Mouse (Mus musculus): ENCODE data around the gene Kdm4b. TPM values are rescaled to one million over a fixed set of nuclear protein-coding genes. Genes with fewer than 3 reads are reported as not detected.
A peak's percentile ranks its signal among the peaks of the same experiment; 100 is the strongest.

Kdm4b gene
- polyA plus RNA-seq, 1 experiment from 2014 or later, result 71.5 TPM

DNA sequence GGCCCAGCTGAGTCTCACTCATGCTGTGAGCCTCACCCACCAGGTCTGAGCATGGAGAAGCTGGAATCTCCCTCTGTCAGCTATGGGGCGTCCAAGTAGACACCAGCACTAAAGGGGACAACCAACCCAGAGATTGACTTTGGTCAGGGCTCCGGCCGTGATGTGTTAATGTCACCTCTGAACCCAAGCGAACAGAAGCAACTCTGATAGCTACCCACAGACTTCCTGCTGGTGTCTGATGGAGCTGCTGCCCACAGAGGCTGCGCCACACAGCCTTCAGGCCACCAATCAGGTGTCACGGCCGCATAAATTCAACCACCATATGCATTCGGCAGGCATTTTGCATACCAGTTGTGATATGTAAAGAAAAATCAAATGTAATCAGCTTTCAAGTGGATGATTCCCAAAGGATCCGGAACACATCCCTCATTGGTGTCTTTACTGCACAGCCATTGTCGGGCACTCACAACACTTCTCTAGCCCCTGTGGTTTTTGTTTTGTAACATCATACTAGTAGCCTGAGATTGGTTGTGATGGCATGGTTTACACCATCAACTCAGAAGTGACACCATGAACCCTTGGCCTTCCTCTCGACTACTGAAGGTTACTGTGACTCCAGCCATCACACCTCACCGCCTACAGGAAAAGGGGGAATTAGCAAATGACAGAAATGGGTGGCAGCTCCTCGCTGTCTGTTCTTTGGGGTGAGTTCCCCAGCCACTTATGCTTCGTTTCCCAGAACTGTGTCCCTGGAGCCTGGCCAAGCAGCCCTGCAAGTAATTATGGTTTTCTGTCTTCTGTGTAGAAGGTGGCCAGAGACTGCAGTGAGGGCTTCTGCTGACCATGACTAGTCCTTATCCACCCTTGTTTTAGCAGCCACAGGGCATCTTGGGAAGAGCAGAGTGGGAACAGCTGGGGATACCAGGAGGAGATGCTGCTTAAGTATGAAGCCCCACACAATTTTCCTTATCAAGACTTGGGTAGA lies 80.3 kb downstream of the Kdm4b start:
- Histone ChIP-seq H3K4me1 (replicated peaks) (peaks cover 40% of the 10 kb centered on the region), H3K36me3 (peaks cover 29% of the 10 kb centered on the region), H3K4me2 (no peak overlapping the region), H3K9me3 (no peaks in the 10 kb centered on the region), H3K4me3 (no peak overlapping the region), H3K27me3 (no peaks in the 10 kb centered on the region), H3K9ac (no peak overlapping the region), H3K27ac (replicated peaks) (peak overlapping the region; percentile 73)
- no peak for ATAC-seq (ENCODE audit: low FRiP score, low read depth)
- WGBS, result 77% methylated on average over 14 of the region's 14 CpGs

GRCm38 (mm10) chr17:56406878-56407277 lies 81.0 kb downstream of the Kdm4b start:
- Histone ChIP-seq H3K36me3 (peaks cover 29% of the 10 kb centered on the region), H3K4me3 (no peak overlapping the region), H3K27ac (replicated peaks) (peak overlapping the region; percentile 73), H3K4me1 (replicated peaks) (peaks cover 40% of the 10 kb centered on the region), H3K9ac (no peak overlapping the region), H3K9me3 (no peaks in the 10 kb centered on the region), H3K27me3 (no peaks in the 10 kb centered on the region), H3K4me2 (no peak overlapping the region)
- no peak for ATAC-seq (ENCODE audit: low FRiP score, low read depth)
- 58% methylated on average over 4 of the region's 4 CpGs for WGBS

DNA sequence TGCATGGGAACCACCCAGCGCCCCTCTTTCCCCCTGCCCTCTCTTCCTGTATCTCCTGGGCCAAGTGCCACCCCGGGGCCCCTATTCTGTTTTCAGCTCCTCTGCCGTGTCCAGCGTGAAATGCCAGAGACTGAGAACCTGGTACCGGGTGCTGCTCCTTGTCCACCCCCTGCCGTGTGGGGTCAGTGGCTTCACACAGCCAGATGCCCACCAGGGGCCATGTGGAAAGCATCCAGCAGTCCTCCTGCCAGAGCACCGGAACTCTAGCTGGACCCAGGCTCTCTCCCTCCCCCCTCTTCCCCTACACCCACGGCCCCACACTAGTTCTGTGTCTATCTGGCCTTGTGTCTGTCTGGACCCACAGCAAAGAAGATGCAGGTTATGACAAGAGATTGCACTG lies 81.5 kb downstream of the Kdm4b start:
- ATAC-seq (ENCODE audit: low FRiP score, low read depth), result no peak
- Histone ChIP-seq H3K9ac (no peak overlapping the region), H3K4me1 (replicated peaks) (peaks cover 40% of the 10 kb centered on the region), H3K27ac (replicated peaks) (peak overlapping the region; percentile 73), H3K27me3 (no peaks in the 10 kb centered on the region), H3K4me3 (no peak overlapping the region), H3K9me3 (no peaks in the 10 kb centered on the region), H3K36me3 (peaks cover 29% of the 10 kb centered on the region), H3K4me2 (no peak overlapping the region)
- WGBS, result 44% methylated on average over 8 of the region's 8 CpGs

- no peak overlapping the region for H3K9ac ChIP-seq
- WGBS, result 31% methylated on average over 13 of the region's 13 CpGs
- H3K36me3 ChIP-seq, result peaks cover 35% of the 10 kb centered on the region
- no peak overlapping the region for H3K4me2 ChIP-seq
- peaks cover 40% of the 10 kb centered on the region for H3K4me1 ChIP-seq (replicated peaks)
- ATAC-seq (ENCODE audit: low FRiP score, low read depth), result no peak
- H3K4me3 ChIP-seq, result no peak overlapping the region
- H3K27ac ChIP-seq (replicated peaks), result peak overlapping the region; percentile 66
- H3K9me3 ChIP-seq, result no peaks in the 10 kb centered on the region
- no peaks in the 10 kb centered on the region for H3K27me3 ChIP-seq
Measured at GRCm38 (mm10) chr17:56408965-56409625, 83.2 kb downstream of the Kdm4b start.

- H3K36me3 ChIP-seq, result peaks cover 42% of the 10 kb centered on the region
- peak overlapping the region; percentile 66 for H3K27ac ChIP-seq (replicated peaks)
- H3K9me3 ChIP-seq, result no peaks in the 10 kb centered on the region
Measured at GRCm38 (mm10) chr17:56409759-56410158, 83.9 kb downstream of the Kdm4b start.

GRCm38 (mm10) chr17:56411437-56411836 lies 85.6 kb downstream of the Kdm4b start:
- H3K4me2 ChIP-seq, result no peak overlapping the region
- H3K27me3 ChIP-seq, result no peaks in the 10 kb centered on the region
- no peak for ATAC-seq (ENCODE audit: low FRiP score, low read depth)
- no peak overlapping the region for H3K27ac ChIP-seq (replicated peaks)
- no peaks in the 10 kb centered on the region for H3K9me3 ChIP-seq
- H3K36me3 ChIP-seq, result peaks cover 58% of the 10 kb centered on the region
- no peak overlapping the region for H3K4me3 ChIP-seq
- no peak overlapping the region for H3K9ac ChIP-seq
- peaks cover 37% of the 10 kb centered on the region for H3K4me1 ChIP-seq (replicated peaks)
- WGBS, result 95% methylated on average over 7 of the region's 7 CpGs

More at GRCm38 (mm10) chr17:56409759-56410158, 83.9 kb downstream of the Kdm4b start:
- Histone ChIP-seq H3K9ac (no peak overlapping the region), H3K27me3 (no peaks in the 10 kb centered on the region), H3K4me3 (no peak overlapping the region), H3K4me2 (no peak overlapping the region), H3K4me1 (replicated peaks) (peaks cover 40% of the 10 kb centered on the region)
- WGBS, result 34% methylated on average over 8 of the region's 8 CpGs
- no peak; the same call in 1 of the 2 replicates for ATAC-seq (ENCODE audit: low FRiP score, low read depth)

DNA sequence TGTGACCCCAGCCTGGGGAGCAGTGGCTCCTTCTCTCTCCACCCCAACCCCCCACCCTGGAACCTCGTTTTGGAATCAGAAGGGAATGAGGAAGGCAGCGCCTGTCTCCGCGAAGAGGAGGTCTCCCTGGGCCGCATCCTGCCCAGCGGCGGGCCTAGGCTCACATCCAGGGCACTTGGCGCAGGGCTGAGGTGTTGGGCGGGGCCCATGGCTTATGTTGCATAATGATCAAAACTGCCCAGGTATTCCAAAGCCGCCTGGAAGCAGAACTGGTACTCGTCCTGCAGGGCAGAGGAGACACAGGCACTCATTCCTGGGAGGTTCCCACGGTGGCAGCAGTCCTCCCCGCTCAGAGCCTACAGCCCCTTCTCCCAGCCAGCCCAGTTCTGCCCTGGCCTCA lies 87.3 kb downstream of the Kdm4b start:
- Histone ChIP-seq H3K27ac (replicated peaks) (no peak overlapping the region), H3K9me3 (no peaks in the 10 kb centered on the region), H3K36me3 (peaks cover 75% of the 10 kb centered on the region), H3K9ac (no peak overlapping the region), H3K27me3 (no peaks in the 10 kb centered on the region), H3K4me2 (no peak overlapping the region), H3K4me3 (no peak overlapping the region), H3K4me1 (replicated peaks) (peaks cover 20% of the 10 kb centered on the region)
- no peak for ATAC-seq (ENCODE audit: low FRiP score, low read depth)
- WGBS, result 82% methylated on average over 13 of the region's 13 CpGs

DNA sequence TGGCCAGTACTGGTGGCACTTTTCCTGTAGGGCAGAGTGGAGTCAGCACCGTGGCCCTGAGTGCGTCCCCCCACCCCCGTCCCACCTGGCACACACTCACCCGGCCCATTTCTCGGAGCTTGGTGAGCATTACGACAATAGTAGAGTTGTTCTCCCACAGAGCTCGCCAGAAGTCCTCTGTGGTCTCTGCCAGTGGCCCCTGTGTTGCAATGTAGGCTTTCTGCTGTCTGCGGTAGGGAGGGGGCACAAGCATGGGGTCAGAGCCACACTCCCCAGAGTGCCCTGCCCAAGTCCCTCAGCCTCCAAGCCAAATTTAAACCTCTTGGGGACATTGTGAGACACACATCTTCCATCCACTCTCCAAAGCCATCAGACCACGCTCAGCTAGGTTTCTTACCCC lies 88.9 kb downstream of the Kdm4b start:
- ATAC-seq (ENCODE audit: low FRiP score, low read depth), result no peak

GRCm38 (mm10) chr17:56418304-56418703 lies 92.4 kb downstream of the Kdm4b start:
- 56% methylated on average over 12 of the region's 12 CpGs for WGBS
- H3K4me1 ChIP-seq (replicated peaks), result no peaks in the 10 kb centered on the region
- H3K27ac ChIP-seq (replicated peaks), result no peak overlapping the region
- no peak overlapping the region for H3K4me2 ChIP-seq
- peaks cover 97% of the 10 kb centered on the region for H3K36me3 ChIP-seq
- H3K9ac ChIP-seq, result no peak overlapping the region
- ATAC-seq (ENCODE audit: low FRiP score, low read depth), result no peak
- H3K4me3 ChIP-seq, result no peak overlapping the region
- no peaks in the 10 kb centered on the region for H3K9me3 ChIP-seq
- no peaks in the 10 kb centered on the region for H3K27me3 ChIP-seq

More for the DNA sequence above, 88.9 kb downstream of the Kdm4b start:
- Histone ChIP-seq H3K9me3 (no peaks in the 10 kb centered on the region), H3K4me1 (replicated peaks) (peaks cover 5% of the 10 kb centered on the region), H3K9ac (no peak overlapping the region), H3K36me3 (peaks cover 92% of the 10 kb centered on the region), H3K27me3 (no peaks in the 10 kb centered on the region), H3K4me2 (no peak overlapping the region), H3K27ac (replicated peaks) (no peak overlapping the region), H3K4me3 (no peak overlapping the region)
- 95% methylated on average over 9 of the region's 9 CpGs for WGBS

DNA sequence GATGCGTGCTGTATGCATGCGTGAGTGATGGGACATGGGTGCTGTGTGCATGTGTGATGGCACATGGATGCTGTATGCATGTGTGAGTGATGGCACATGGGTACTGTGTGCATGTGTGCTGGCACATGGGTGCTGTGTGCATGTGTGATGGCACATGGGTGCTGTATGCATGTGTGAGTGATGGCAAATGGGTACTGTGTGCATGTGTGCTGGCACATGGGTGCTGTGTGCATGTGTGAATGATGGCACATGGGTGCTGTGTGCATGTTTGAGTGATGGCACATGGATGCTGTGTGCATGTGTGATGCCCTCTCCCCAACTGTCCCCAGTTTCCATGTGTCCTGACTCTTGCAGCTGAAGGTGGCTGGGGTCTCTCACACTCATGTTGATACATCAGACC lies 94.2 kb downstream of the Kdm4b start:
- H3K27ac ChIP-seq (replicated peaks), result no peak overlapping the region
- WGBS, result 98% methylated on average over 2 of the region's 2 CpGs
- H3K4me1 ChIP-seq (replicated peaks), result no peaks in the 10 kb centered on the region
- no peak overlapping the region for H3K4me3 ChIP-seq
- ATAC-seq (ENCODE audit: low FRiP score, low read depth), result no peak
- H3K36me3 ChIP-seq, result peaks cover 95% of the 10 kb centered on the region
- no peaks in the 10 kb centered on the region for H3K27me3 ChIP-seq
- H3K9me3 ChIP-seq, result no peaks in the 10 kb centered on the region
- H3K4me2 ChIP-seq, result no peak overlapping the region
- H3K9ac ChIP-seq, result no peak overlapping the region

GRCm38 (mm10) chr17:56424726-56425583 lies 99.1 kb downstream of the Kdm4b start:
- no peaks in the 10 kb centered on the region for H3K9me3 ChIP-seq
- H3K27ac ChIP-seq (replicated peaks), result no peak overlapping the region
- H3K36me3 ChIP-seq, result peaks cover 77% of the 10 kb centered on the region
- peak; percentile 49 for ATAC-seq (ENCODE audit: low FRiP score, low read depth)
- no peaks in the 10 kb centered on the region for H3K27me3 ChIP-seq
- peaks cover 11% of the 10 kb centered on the region for H3K4me1 ChIP-seq (replicated peaks)
- H3K4me3 ChIP-seq, result peak overlapping the region; percentile 26
- peak overlapping the region; percentile 52 for H3K4me2 ChIP-seq
- WGBS, result 18% methylated on average over 65 of the region's 77 CpGs
- no peak overlapping the region for H3K9ac ChIP-seq

All from hindbrain, embryonic 15.5 days (tissue).